Mouse (Mus musculus) CH12.LX (cell line): ENCODE data around the gene 2310007B03Rik. TPM values are rescaled to one million over a fixed set of nuclear protein-coding genes. Genes with fewer than 3 reads are reported as not detected.

Source experiments
- DNase-seq: peaks from one replicate; pipeline ENCODE4 v3.0.0-alpha.2; 2013; ENCODE audit errors: extremely low read depth
- H3K27ac ChIP-seq: 2 replicates; pipeline ENCODE4 v1.5.1; 2012; ENCODE audit warnings: low read depth, mild to moderate bottlenecking, control low read depth, moderate library complexity; ENCODE audit not compliant: insufficient read depth
- H3K27me3 ChIP-seq: replicated peaks from 2 replicates; pipeline ENCODE3; 2012; ENCODE audit warnings: inconsistent platforms
- H3K36me3 ChIP-seq, 2 experiments: replicated peaks in 1 of 2; 2 replicates each; pipeline versions ENCODE3 to v1.6.1; 2012; ENCODE audit warnings: inconsistent platforms in 1 of 2, low read length in 1 of 2, mild to moderate bottlenecking in 1 of 2, mixed read lengths in 1 of 2, moderate library complexity in 1 of 2; ENCODE audit not compliant: control insufficient read depth in 1 of 2, insufficient read depth in 1 of 2
- H3K4me1 ChIP-seq, 2 experiments: 2 replicates each; pipeline ENCODE4 v1.6.1; 2012; ENCODE audit warnings: inconsistent platforms in 1 of 2, moderate library complexity in 1 of 2; ENCODE audit not compliant: insufficient read depth in 2 of 2, control insufficient read depth in 1 of 2
- H3K4me2 ChIP-seq: 2 replicates; pipeline ENCODE4 v1.6.1; 2012; ENCODE audit warnings: low read depth, mild to moderate bottlenecking, control low read depth; ENCODE audit not compliant: poor library complexity, insufficient read depth, severe bottlenecking
- H3K4me3 ChIP-seq, 3 experiments: fragments of 150-350 bp in 1 of 3; sonication (generic) in 1 of 3; replicated peaks in 1 of 3; 2 replicates each; pipeline versions ENCODE3 to v1.5.1; 2011 to 2012; ENCODE audit warnings: low read depth in 2 of 3, low read length in 2 of 3, mild to moderate bottlenecking in 2 of 3, moderate library complexity in 2 of 3, control low read depth in 1 of 3, improper control_type of control experiment in 1 of 3, inconsistent platforms in 1 of 3, mixed read lengths in 1 of 3; ENCODE audit not compliant: poor library complexity in 1 of 3
- H3K79me2 ChIP-seq: replicated peaks from 2 replicates; pipeline ENCODE4 v1.6.1; 2012; ENCODE audit warnings: mild to moderate bottlenecking, moderate library complexity; ENCODE audit not compliant: control insufficient read depth, poor library complexity, insufficient read depth, severe bottlenecking; ENCODE audit errors: extremely low read depth
- H3K9ac ChIP-seq: 2 replicates; pipeline ENCODE4 v1.6.1; 2012; ENCODE audit warnings: low read depth, mild to moderate bottlenecking, control low read depth, moderate library complexity; ENCODE audit not compliant: insufficient read depth
- H3K9me3 ChIP-seq: replicated peaks from 2 replicates; pipeline ENCODE3; 2012; ENCODE audit warnings: low read length, inconsistent platforms, mixed read lengths
- BHLHE40 ChIP-seq: IDR thresholded peaks from 2 replicates; pipeline ENCODE4 v1.6.1; 2011; ENCODE audit warnings: mild to moderate bottlenecking, low read depth, low read length, improper control_type of control experiment
- CHD2 ChIP-seq: IDR thresholded peaks from 2 replicates; pipeline ENCODE4 v1.6.1; 2011; ENCODE audit warnings: low read length, improper control_type of control experiment
- E2F4 ChIP-seq: IDR thresholded peaks from 2 replicates; pipeline ENCODE4 v1.6.1; 2011; ENCODE audit warnings: low read depth, low read length, improper control_type of control experiment; ENCODE audit not compliant: insufficient replicate concordance
- EP300 ChIP-seq: IDR thresholded peaks from 2 replicates; pipeline ENCODE4 v1.6.1; 2011; ENCODE audit warnings: low read length, improper control_type of control experiment
- ETS1 ChIP-seq: conservative IDR thresholded peaks from 2 replicates; pipeline ENCODE4 v1.6.1; 2012; ENCODE audit warnings: low read depth, mild to moderate bottlenecking, inconsistent platforms, low read length, improper control_type of control experiment, moderate library complexity
- HCFC1 ChIP-seq: IDR thresholded peaks from 2 replicates; pipeline ENCODE4 v1.6.1; 2012; ENCODE audit warnings: low read depth, mild to moderate bottlenecking, inconsistent platforms, low read length, improper control_type of control experiment
- IRF4 ChIP-seq: IDR thresholded peaks from 2 replicates; pipeline ENCODE4 v1.6.1; 2014; ENCODE audit warnings: low read depth, mild to moderate bottlenecking, inconsistent platforms, low read length, improper control_type of control experiment
- KAT2A ChIP-seq: IDR thresholded peaks from 2 replicates; pipeline ENCODE4 v1.6.1; 2012; ENCODE audit warnings: low read length, improper control_type of control experiment, inconsistent platforms; ENCODE audit not compliant: insufficient replicate concordance
- MEF2A ChIP-seq: IDR thresholded peaks from 2 replicates; pipeline ENCODE4 v1.6.1; 2014; ENCODE audit warnings: low read depth, mild to moderate bottlenecking, inconsistent platforms, low read length, improper control_type of control experiment, borderline replicate concordance
- MXI1 ChIP-seq: IDR thresholded peaks from 2 replicates; pipeline ENCODE4 v1.6.1; 2011; ENCODE audit warnings: mild to moderate bottlenecking, low read depth, low read length, improper control_type of control experiment
- MYC ChIP-seq: IDR thresholded peaks from 2 replicates; pipeline ENCODE4 v1.6.1; 2011; ENCODE audit warnings: low read depth, mild to moderate bottlenecking, improper control_type of control experiment, low read length
- NELFE ChIP-seq: IDR thresholded peaks from 2 replicates; pipeline ENCODE4 v1.6.1; 2011; ENCODE audit warnings: low read depth, low read length, improper control_type of control experiment
- NRF1 ChIP-seq: IDR thresholded peaks from 2 replicates; pipeline ENCODE4 v1.6.1; 2014; ENCODE audit warnings: low read depth, mild to moderate bottlenecking, inconsistent platforms, low read length, improper control_type of control experiment, moderate library complexity
- POLR2A ChIP-seq: IDR thresholded peaks from 2 replicates; pipeline ENCODE4 v1.6.1; 2011; ENCODE audit warnings: low read depth, mild to moderate bottlenecking, improper control_type of control experiment, low read length
- RCOR1 ChIP-seq: conservative IDR thresholded peaks from 2 replicates; pipeline ENCODE4 v1.6.1; 2012; ENCODE audit warnings: low read depth, mild to moderate bottlenecking, inconsistent platforms, low read length, improper control_type of control experiment
- SMC3 ChIP-seq: IDR thresholded peaks from 2 replicates; pipeline ENCODE4 v1.6.1; 2011; ENCODE audit warnings: low read depth, low read length, improper control_type of control experiment
- TCF12 ChIP-seq: IDR thresholded peaks from 2 replicates; pipeline ENCODE4 v1.6.1; 2014; ENCODE audit warnings: low read depth, mild to moderate bottlenecking, inconsistent platforms, low read length, improper control_type of control experiment
- UBTF ChIP-seq: IDR thresholded peaks from 2 replicates; pipeline ENCODE4 v1.6.1; 2012; ENCODE audit warnings: low read depth, mild to moderate bottlenecking, inconsistent platforms, low read length, improper control_type of control experiment, moderate library complexity
- USF1 ChIP-seq: IDR thresholded peaks from 2 replicates; pipeline ENCODE4 v1.6.1; 2014; ENCODE audit warnings: low read depth, mild to moderate bottlenecking, inconsistent platforms, low read length, improper control_type of control experiment
- USF2 ChIP-seq: conservative IDR thresholded peaks from 2 replicates; pipeline ENCODE4 v1.6.1; 2011; ENCODE audit warnings: low read depth, low read length, improper control_type of control experiment
- ZC3H11A ChIP-seq: IDR thresholded peaks from 2 replicates; pipeline ENCODE4 v1.6.1; 2012; ENCODE audit warnings: low read depth, mild to moderate bottlenecking, inconsistent platforms, low read length, improper control_type of control experiment
- ZMIZ1 ChIP-seq: IDR thresholded peaks from 2 replicates; pipeline ENCODE4 v1.6.1; 2012; ENCODE audit warnings: low read depth, mild to moderate bottlenecking, inconsistent platforms, low read length, improper control_type of control experiment
- ZNF384 ChIP-seq: IDR thresholded peaks from 2 replicates; pipeline ENCODE4 v1.6.1; 2012; ENCODE audit warnings: low read depth, low read length, improper control_type of control experiment, inconsistent platforms
- dilution Hi-C: fragments of 300-500 bp; cut with MboI; formaldehyde crosslinking; loops from 2 replicates; pipeline ENCODE4 v1.14.3; 2020; ENCODE audit warnings: low sequenced_read_pairs; ENCODE audit not compliant: extremely low pct_unique_long_range_greater_than_20kb, extremely low pct_ligation_motif_present
- in situ Hi-C: fragments of 300-500 bp; cut with MboI; formaldehyde crosslinking; loops from 3 replicates; pipeline ENCODE4 v1.14.3; 2019; ENCODE audit warnings: low sequenced_read_pairs, low pct_ligation_motif_present, low pct_unique_long_range_greater_than_20kb, mixed read lengths
- polyA plus RNA-seq: library from polyadenylated mRNA; unstranded; fragments of >175 nt; gene quantifications from 2 replicates; pipeline ENCODE4 v1.2.1, GENCODE M21; 2012; ENCODE audit warnings: low read depth; ENCODE audit not compliant: insufficient read length
- total RNA-seq, 2 experiments: library from RNA; depleted of rRNA; stranded (reverse); fragments of 300-350 nt in 1 of 2; fragments of >200 nt in 1 of 2; gene quantifications; 2 replicates each; pipeline ENCODE4 v1.2.3; 2012 to 2014

The 2310007B03Rik gene
- total RNA-seq (2012; rRNA removed) (0.08 TPM in 1 of 2 replicates, not detected in the other), total RNA-seq (2014; rRNA removed) (not detected in 2 replicates), polyA plus RNA-seq (0.11 TPM in 1 of 2 replicates, not detected in the other)

GRCm38 (mm10) chr1:93160501-93161133, at the start of gene 2310007B03Rik:
TSS of gene 2310007B03Rik (minus strand) at chr1:93160948.
- Histone ChIP-seq H3K36me3 (no peaks in the 10 kb centered on the region), H3K9me3 (no peaks in the 10 kb centered on the region), H3K4me3 (no peak within 1 kb of the TSS), H3K27me3 (peaks cover 96% of the 10 kb centered on the region), H3K4me1 (peaks cover 0 to 6% of the 10 kb centered on the region in 2 experiments; a peak in 1 of 4 replicates), H3K79me2 (no peaks in the 10 kb centered on the region), H3K4me2 (no peak within 1 kb of the TSS), H3K9ac (no peak within 1 kb of the TSS), H3K27ac (no peak within 1 kb of the TSS)
- DNase-seq, result no peak
- dilution Hi-C loops, result no loop called here
- in situ Hi-C loops, result no loop called here
- TF ChIP-seq ETS1, result no peak
- no peak for TF ChIP-seq EP300
- no peak for TF ChIP-seq BHLHE40
- TF ChIP-seq SMC3, result no peak
- no peak for TF ChIP-seq MEF2A
- TF ChIP-seq E2F4, result no peak
- no peak for TF ChIP-seq NRF1
- TF ChIP-seq ZC3H11A, result no peak
- TF ChIP-seq MXI1, result no peak
- no peak for TF ChIP-seq IRF4
- no peak for TF ChIP-seq NELFE
- TF ChIP-seq TCF12, result no peak
- TF ChIP-seq UBTF, result no peak

- no peak overlapping the region for H3K4me2 ChIP-seq
- in situ Hi-C loops, result no loop called here
Observed at GRCm38 (mm10) chr1:93210213-93210641, 49.5 kb upstream of the 2310007B03Rik start.

More at GRCm38 (mm10) chr1:93210213-93210641, 49.5 kb upstream of the 2310007B03Rik start:
- Histone ChIP-seq H3K4me1 (peaks cover 0 to 6% of the 10 kb centered on the region in 2 experiments; a peak in 1 of 4 replicates), H3K9ac (no peak overlapping the region), H3K9me3 (no peaks in the 10 kb centered on the region), H3K79me2 (no peaks in the 10 kb centered on the region), H3K27me3 (peaks cover 97% of the 10 kb centered on the region), H3K36me3 (no peaks in the 10 kb centered on the region)
- DNase-seq, result no peak
- dilution Hi-C loops, result no loop called here
- TF ChIP-seq ETS1 (no peak), TCF12 (no peak), HCFC1 (no peak), CHD2 (no peak), MEF2A (no peak), KAT2A (no peak), ZC3H11A (no peak), IRF4 (no peak), RCOR1 (no peak), USF2 (no peak), USF1 (no peak), ZNF384 (no peak), MYC (no peak), ZMIZ1 (no peak), POLR2A (no peak)
- TF ChIP-seq, all 38 proteins: peak for 0
- no peak overlapping the region for H3K4me3 ChIP-seq
- H3K27ac ChIP-seq, result no peak overlapping the region
